Mouse (Mus musculus): ENCODE measurements around the gene Rftn1. TPM values are rescaled to one million over a fixed set of nuclear protein-coding genes. Genes with fewer than 3 reads are reported as not detected.

Rftn1 gene
- polyA plus RNA-seq, 1 experiment from 2014 or later = 12.8 TPM

GRCm38 (mm10) chr17:50093356-50093755 lies 97.1 kb downstream of the Rftn1 start:
- no peak overlapping the region for H3K4me2 ChIP-seq (ENCODE audit: low read length)
- H3K27me3 ChIP-seq (ENCODE audit: control insufficient read depth, insufficient read depth, low read length) = no peaks in the 10 kb centered on the region
- H3K27ac ChIP-seq (replicated peaks; ENCODE audit: low read depth, low read length) = no peak overlapping the region
- no peak overlapping the region for H3K9ac ChIP-seq (replicated peaks; ENCODE audit: low read length)
- H3K36me3 ChIP-seq (ENCODE audit: control insufficient read depth, insufficient read depth, low read length) = no peaks in the 10 kb centered on the region
- H3K4me1 ChIP-seq (ENCODE audit: control insufficient read depth, insufficient read depth, low read length) = no peaks in the 10 kb centered on the region
- ATAC-seq (ENCODE audit: low FRiP score, low TSS enrichment) = no peak
- no peak overlapping the region for H3K4me3 ChIP-seq (replicated peaks; ENCODE audit: low read depth, low read length)
- peak; percentile 18 for DNase-seq
- WGBS = 42% methylated on average over 3 of the region's 3 CpGs
- H3K9me3 ChIP-seq (ENCODE audit: control insufficient read depth, low read length) = no peaks in the 10 kb centered on the region

DNA sequence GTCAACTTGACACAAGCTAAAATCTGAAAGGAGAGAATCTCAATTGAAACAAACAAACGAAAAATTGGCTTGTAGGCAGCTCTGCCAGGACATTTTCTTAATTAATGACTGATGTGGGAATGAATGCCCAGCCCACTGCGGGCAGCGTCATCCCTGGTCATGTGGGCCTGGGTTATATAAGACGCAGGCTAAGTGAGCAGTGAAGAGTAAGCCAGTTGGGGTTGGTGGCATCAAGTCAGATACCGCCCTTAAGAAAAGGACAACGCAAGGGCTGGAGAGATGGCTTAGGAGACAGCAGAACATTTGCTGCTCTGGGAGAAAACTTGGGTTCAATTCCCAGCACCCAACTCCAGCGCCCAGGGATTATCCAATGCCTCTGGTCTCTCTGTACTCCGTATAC lies 97.6 kb downstream of the Rftn1 start:
- ATAC-seq (ENCODE audit: low FRiP score, low TSS enrichment) (no peak), DNase-seq (no peak)
- Histone ChIP-seq H3K27ac (replicated peaks; ENCODE audit: low read depth, low read length) (no peak overlapping the region), H3K9me3 (ENCODE audit: control insufficient read depth, low read length) (no peaks in the 10 kb centered on the region), H3K4me3 (replicated peaks; ENCODE audit: low read depth, low read length) (no peak overlapping the region), H3K9ac (replicated peaks; ENCODE audit: low read length) (no peak overlapping the region), H3K4me2 (ENCODE audit: low read length) (no peak overlapping the region), H3K27me3 (ENCODE audit: control insufficient read depth, insufficient read depth, low read length) (no peaks in the 10 kb centered on the region), H3K4me1 (ENCODE audit: control insufficient read depth, insufficient read depth, low read length) (no peaks in the 10 kb centered on the region), H3K36me3 (ENCODE audit: control insufficient read depth, insufficient read depth, low read length) (no peaks in the 10 kb centered on the region)
- WGBS = 91% methylated on average over 8 of the region's 8 CpGs

DNA sequence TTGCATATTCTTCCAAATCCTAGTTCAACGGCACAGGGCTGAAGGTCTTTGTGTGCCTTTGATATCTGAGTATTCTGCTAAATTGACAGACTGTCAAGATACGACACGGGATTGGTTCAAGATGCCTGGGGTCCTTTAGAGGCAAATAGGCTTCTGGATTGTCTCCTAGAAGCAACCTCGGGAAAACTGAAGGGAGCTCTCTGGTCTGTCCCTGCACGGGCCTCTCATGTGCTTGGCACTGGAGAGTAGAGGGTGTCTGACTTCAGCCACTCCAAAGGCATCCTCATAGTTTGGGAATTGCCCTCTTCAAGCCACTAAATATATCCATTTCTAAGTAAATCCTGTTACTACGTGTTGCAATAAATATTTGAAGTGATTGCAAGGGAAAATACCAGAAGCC lies 98.6 kb downstream of the Rftn1 start:
- no peaks in the 10 kb centered on the region for H3K9me3 ChIP-seq (ENCODE audit: control insufficient read depth, low read length)
- no peak for ATAC-seq (ENCODE audit: low FRiP score, low TSS enrichment)

DNA sequence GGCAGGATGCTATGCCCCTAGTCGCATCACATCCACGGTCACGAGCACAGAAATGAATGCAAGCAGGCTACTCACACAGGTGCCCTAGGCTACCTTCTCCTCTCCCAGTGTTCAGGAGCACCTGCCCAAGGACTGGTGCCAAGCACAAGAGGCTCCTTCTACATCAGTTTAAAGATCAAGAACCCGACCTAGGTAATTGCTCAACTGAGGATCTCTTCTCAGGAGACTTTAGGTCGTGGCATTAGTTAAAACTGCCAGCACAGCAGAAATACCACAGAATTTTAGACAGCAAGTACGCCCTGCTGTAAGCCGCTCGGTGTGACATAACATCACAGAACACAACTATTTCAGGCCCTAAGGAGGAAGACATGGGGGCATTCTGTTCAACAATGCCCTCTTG lies 100.7 kb downstream of the Rftn1 start:
- no peaks in the 10 kb centered on the region for H3K4me1 ChIP-seq (ENCODE audit: control insufficient read depth, insufficient read depth, low read length)
- no peaks in the 10 kb centered on the region for H3K9me3 ChIP-seq (ENCODE audit: control insufficient read depth, low read length)
- no peak overlapping the region for H3K9ac ChIP-seq (replicated peaks; ENCODE audit: low read length)
- no peak overlapping the region for H3K27ac ChIP-seq (replicated peaks; ENCODE audit: low read depth, low read length)
- 82% methylated on average over 8 of the region's 8 CpGs for WGBS
- ATAC-seq (ENCODE audit: low FRiP score, low TSS enrichment) (no peak), DNase-seq (no peak)
- no peaks in the 10 kb centered on the region for H3K27me3 ChIP-seq (ENCODE audit: control insufficient read depth, insufficient read depth, low read length)
- H3K4me2 ChIP-seq (ENCODE audit: low read length) = no peak overlapping the region
- no peak overlapping the region for H3K4me3 ChIP-seq (replicated peaks; ENCODE audit: low read depth, low read length)
- H3K36me3 ChIP-seq (ENCODE audit: control insufficient read depth, insufficient read depth, low read length) = no peaks in the 10 kb centered on the region

More for the DNA sequence above, 98.6 kb downstream of the Rftn1 start:
- no peak overlapping the region for H3K4me2 ChIP-seq (ENCODE audit: low read length)
- no peaks in the 10 kb centered on the region for H3K4me1 ChIP-seq (ENCODE audit: control insufficient read depth, insufficient read depth, low read length)
- no peak overlapping the region for H3K27ac ChIP-seq (replicated peaks; ENCODE audit: low read depth, low read length)
- H3K9ac ChIP-seq (replicated peaks; ENCODE audit: low read length) = no peak overlapping the region
- no peaks in the 10 kb centered on the region for H3K36me3 ChIP-seq (ENCODE audit: control insufficient read depth, insufficient read depth, low read length)
- WGBS = 50% methylated on average over 6 of the region's 6 CpGs
- no peak for DNase-seq
- H3K4me3 ChIP-seq (replicated peaks; ENCODE audit: low read depth, low read length) = no peak overlapping the region
- H3K27me3 ChIP-seq (ENCODE audit: control insufficient read depth, insufficient read depth, low read length) = no peaks in the 10 kb centered on the region

- no peaks in the 10 kb centered on the region for H3K27me3 ChIP-seq (ENCODE audit: control insufficient read depth, insufficient read depth, low read length)
- H3K4me1 ChIP-seq (ENCODE audit: control insufficient read depth, insufficient read depth, low read length) = no peaks in the 10 kb centered on the region
- DNase-seq = no peak
- no peaks in the 10 kb centered on the region for H3K9me3 ChIP-seq (ENCODE audit: control insufficient read depth, low read length)
- H3K36me3 ChIP-seq (ENCODE audit: control insufficient read depth, insufficient read depth, low read length) = no peaks in the 10 kb centered on the region
- no peak overlapping the region for H3K4me3 ChIP-seq (replicated peaks; ENCODE audit: low read depth, low read length)
- WGBS = 95% methylated on average over 3 of the region's 3 CpGs
- ATAC-seq (ENCODE audit: low FRiP score, low TSS enrichment) = no peak
- H3K9ac ChIP-seq (replicated peaks; ENCODE audit: low read length) = no peak overlapping the region
- H3K4me2 ChIP-seq (ENCODE audit: low read length) = no peak overlapping the region
- H3K27ac ChIP-seq (replicated peaks; ENCODE audit: low read depth, low read length) = no peak overlapping the region
These were observed 102.4 kb downstream of the Rftn1 start for GRCm38 (mm10) chr17:50088054-50088453.

DNA sequence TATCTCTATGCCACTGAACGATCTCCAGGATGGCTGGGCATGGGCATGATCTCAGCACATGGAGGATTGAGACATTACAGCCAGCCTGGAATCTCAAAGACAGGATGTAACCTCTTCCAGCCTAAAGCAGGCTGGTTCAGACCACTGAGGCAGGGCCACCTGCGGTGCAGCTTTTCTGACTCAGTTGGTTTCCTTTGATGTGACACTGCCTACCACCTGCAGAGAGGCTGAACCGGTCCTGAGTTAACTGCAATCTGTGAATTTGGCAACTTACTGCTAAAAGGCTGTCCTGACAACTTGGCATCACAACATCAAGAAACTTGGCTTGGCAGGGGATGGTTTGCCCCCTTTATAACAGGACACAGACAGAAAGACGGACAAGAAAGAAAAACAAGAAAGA lies 103.6 kb downstream of the Rftn1 start:
- Histone ChIP-seq H3K9ac (replicated peaks; ENCODE audit: low read length) (no peak overlapping the region), H3K27ac (replicated peaks; ENCODE audit: low read depth, low read length) (no peak overlapping the region), H3K27me3 (ENCODE audit: control insufficient read depth, insufficient read depth, low read length) (no peaks in the 10 kb centered on the region), H3K4me3 (replicated peaks; ENCODE audit: low read depth, low read length) (no peak overlapping the region), H3K4me2 (ENCODE audit: low read length) (no peak overlapping the region), H3K36me3 (ENCODE audit: control insufficient read depth, insufficient read depth, low read length) (no peaks in the 10 kb centered on the region), H3K4me1 (ENCODE audit: control insufficient read depth, insufficient read depth, low read length) (no peaks in the 10 kb centered on the region), H3K9me3 (ENCODE audit: control insufficient read depth, low read length) (no peaks in the 10 kb centered on the region)
- DNase-seq = no peak
- 61% methylated on average over 4 of the region's 4 CpGs for WGBS
- no peak for ATAC-seq (ENCODE audit: low FRiP score, low TSS enrichment)

- ATAC-seq (ENCODE audit: low FRiP score, low TSS enrichment) (no peak), DNase-seq (no peak)
- no peak overlapping the region for H3K4me3 ChIP-seq (replicated peaks; ENCODE audit: low read depth, low read length)
- no peak overlapping the region for H3K9ac ChIP-seq (replicated peaks; ENCODE audit: low read length)
- H3K27me3 ChIP-seq (ENCODE audit: control insufficient read depth, insufficient read depth, low read length) = no peaks in the 10 kb centered on the region
- no peak overlapping the region for H3K27ac ChIP-seq (replicated peaks; ENCODE audit: low read depth, low read length)
- no peaks in the 10 kb centered on the region for H3K4me1 ChIP-seq (ENCODE audit: control insufficient read depth, insufficient read depth, low read length)
- no peaks in the 10 kb centered on the region for H3K36me3 ChIP-seq (ENCODE audit: control insufficient read depth, insufficient read depth, low read length)
- no peak overlapping the region for H3K4me2 ChIP-seq (ENCODE audit: low read length)
- no peaks in the 10 kb centered on the region for H3K9me3 ChIP-seq (ENCODE audit: control insufficient read depth, low read length)
- 77% methylated on average over 6 of the region's 6 CpGs for WGBS
These were observed 105.8 kb downstream of the Rftn1 start for GRCm38 (mm10) chr17:50084721-50085120.

DNA sequence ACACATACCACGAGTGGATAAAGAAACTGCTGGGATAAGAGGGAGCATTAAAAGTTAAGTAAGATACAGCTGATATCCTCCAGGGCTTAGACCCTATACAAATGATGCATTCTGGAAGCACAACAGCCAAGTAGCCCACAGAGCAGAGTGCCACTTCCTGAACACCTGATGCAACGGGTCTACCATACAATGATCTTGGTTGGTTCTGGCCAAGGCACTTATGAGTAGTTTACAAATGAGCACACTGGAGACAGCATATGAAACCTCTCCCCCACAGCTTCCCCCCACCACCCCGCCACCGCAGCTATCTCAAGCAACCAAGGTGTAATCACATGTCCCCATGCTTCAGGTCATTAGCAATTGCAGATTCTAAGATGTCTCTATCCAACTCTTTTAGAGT lies 106.5 kb downstream of the Rftn1 start:
- no peak for DNase-seq
- no peak for ATAC-seq (ENCODE audit: low FRiP score, low TSS enrichment)
- WGBS = 89% methylated on average over 4 of the region's 4 CpGs
- Histone ChIP-seq H3K27ac (replicated peaks; ENCODE audit: low read depth, low read length) (no peak overlapping the region), H3K4me1 (ENCODE audit: control insufficient read depth, insufficient read depth, low read length) (no peaks in the 10 kb centered on the region), H3K9ac (replicated peaks; ENCODE audit: low read length) (no peak overlapping the region), H3K4me2 (ENCODE audit: low read length) (no peak overlapping the region), H3K27me3 (ENCODE audit: control insufficient read depth, insufficient read depth, low read length) (no peaks in the 10 kb centered on the region), H3K4me3 (replicated peaks; ENCODE audit: low read depth, low read length) (no peak overlapping the region), H3K9me3 (ENCODE audit: control insufficient read depth, low read length) (no peaks in the 10 kb centered on the region), H3K36me3 (ENCODE audit: control insufficient read depth, insufficient read depth, low read length) (no peaks in the 10 kb centered on the region)

- H3K9ac ChIP-seq (replicated peaks; ENCODE audit: low read length) = no peak overlapping the region
- WGBS = 58% methylated on average over 3 of the region's 3 CpGs
- DNase-seq (no peak), ATAC-seq (ENCODE audit: low FRiP score, low TSS enrichment) (no peak)
- H3K27me3 ChIP-seq (ENCODE audit: control insufficient read depth, insufficient read depth, low read length) = no peaks in the 10 kb centered on the region
- H3K9me3 ChIP-seq (ENCODE audit: control insufficient read depth, low read length) = no peaks in the 10 kb centered on the region
- H3K4me2 ChIP-seq (ENCODE audit: low read length) = no peak overlapping the region
- H3K36me3 ChIP-seq (ENCODE audit: control insufficient read depth, insufficient read depth, low read length) = no peaks in the 10 kb centered on the region
- no peak overlapping the region for H3K27ac ChIP-seq (replicated peaks; ENCODE audit: low read depth, low read length)
- H3K4me3 ChIP-seq (replicated peaks; ENCODE audit: low read depth, low read length) = no peak overlapping the region
- no peaks in the 10 kb centered on the region for H3K4me1 ChIP-seq (ENCODE audit: control insufficient read depth, insufficient read depth, low read length)
These were observed 107.5 kb downstream of the Rftn1 start for GRCm38 (mm10) chr17:50082947-50083346.
